Mouse (Mus musculus): Measurements from ENCODE around the gene Il12a. TPM values are rescaled to one million over a fixed set of nuclear protein-coding genes. Genes with fewer than 3 reads are reported as not detected.
A peak's percentile ranks its signal among the peaks of the same experiment; 100 is the strongest.

Il12a gene
- total and polyA plus RNA-seq, 2 experiments from 2014 or later, result 0.68 TPM; not detected in 1

- TF ChIP-seq CTCF (IDR thresholded peaks at IDR 0.05; ENCODE audit: low read depth), result no peak
- no peaks in the 10 kb centered on the region for H3K36me3 ChIP-seq (ENCODE audit: insufficient read depth, low read length)
- no peak overlapping the region for H3K4me2 ChIP-seq (ENCODE audit: low read depth, low read length)
- no peak overlapping the region for H3K4me3 ChIP-seq (ENCODE audit: low read length)
- no peaks in the 10 kb centered on the region for H3K9me3 ChIP-seq (ENCODE audit: low read length)
- H3K27ac ChIP-seq, result no peak overlapping the region
- ATAC-seq, result no peak
- H3K27me3 ChIP-seq (ENCODE audit: insufficient read depth, low read length), result no peaks in the 10 kb centered on the region
- H3K4me1 ChIP-seq (ENCODE audit: insufficient read depth, low read length), result no peaks in the 10 kb centered on the region
- DNase-seq (ENCODE audit: low spot score), result no peak
- WGBS, result 46% methylated on average over 9 of the region's 9 CpGs
- no peak overlapping the region for H3K9ac ChIP-seq (replicated peaks; ENCODE audit: low read length)
Measured at GRCm38 (mm10) chr3:68657589-68658245, 32.7 kb upstream of the Il12a start.

GRCm38 (mm10) chr3:68659996-68660395 lies 30.4 kb upstream of the Il12a start:
- ATAC-seq, result no peak
- no peaks in the 10 kb centered on the region for H3K9me3 ChIP-seq (ENCODE audit: low read length)
- H3K4me1 ChIP-seq (ENCODE audit: insufficient read depth, low read length), result no peaks in the 10 kb centered on the region
- no peaks in the 10 kb centered on the region for H3K27me3 ChIP-seq (ENCODE audit: insufficient read depth, low read length)
- H3K36me3 ChIP-seq (ENCODE audit: insufficient read depth, low read length), result no peaks in the 10 kb centered on the region
- H3K9ac ChIP-seq (replicated peaks; ENCODE audit: low read length), result no peak overlapping the region
- WGBS, result 94% methylated on average over 6 of the region's 6 CpGs
- H3K27ac ChIP-seq, result no peak overlapping the region
- no peak overlapping the region for H3K4me3 ChIP-seq (ENCODE audit: low read length)
- DNase-seq (ENCODE audit: low spot score), result no peak
- no peak overlapping the region for H3K4me2 ChIP-seq (ENCODE audit: low read depth, low read length)
- TF ChIP-seq CTCF (IDR thresholded peaks at IDR 0.05; ENCODE audit: low read depth), result no peak

DNA sequence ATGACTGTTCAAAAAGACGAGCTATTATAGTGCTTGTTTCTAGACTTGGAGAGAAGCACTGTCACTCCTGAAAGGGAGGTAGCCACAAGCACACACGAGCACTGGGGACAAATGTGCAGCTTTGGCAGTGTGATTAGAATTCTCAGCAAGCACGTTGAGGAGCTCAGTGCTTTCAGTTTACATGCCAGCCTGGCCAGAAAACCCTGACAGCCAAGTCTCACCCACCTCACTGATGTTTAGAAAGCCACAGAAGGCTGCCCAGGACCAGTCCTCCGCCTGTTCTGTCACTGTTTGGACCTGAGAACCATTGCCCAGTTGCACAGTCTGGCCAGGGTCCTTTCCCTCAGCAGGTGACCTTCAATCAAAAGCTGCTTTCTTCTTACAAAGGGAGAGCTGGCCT lies 29.9 kb upstream of the Il12a start:
- DNase-seq (ENCODE audit: low spot score) (peak; percentile 45), ATAC-seq (peak; percentile 56; the same call in 1 of the 2 replicates)
- Histone ChIP-seq H3K4me3 (ENCODE audit: low read length) (no peak overlapping the region), H3K4me1 (ENCODE audit: insufficient read depth, low read length) (no peaks in the 10 kb centered on the region), H3K9me3 (ENCODE audit: low read length) (no peaks in the 10 kb centered on the region), H3K27me3 (ENCODE audit: insufficient read depth, low read length) (no peaks in the 10 kb centered on the region), H3K4me2 (ENCODE audit: low read depth, low read length) (no peak overlapping the region), H3K27ac (no peak overlapping the region), H3K9ac (replicated peaks; ENCODE audit: low read length) (no peak overlapping the region), H3K36me3 (ENCODE audit: insufficient read depth, low read length) (no peaks in the 10 kb centered on the region)
- TF ChIP-seq CTCF (IDR thresholded peaks at IDR 0.05; ENCODE audit: low read depth), result no peak
- WGBS, result 46% methylated on average over 4 of the region's 4 CpGs

DNA sequence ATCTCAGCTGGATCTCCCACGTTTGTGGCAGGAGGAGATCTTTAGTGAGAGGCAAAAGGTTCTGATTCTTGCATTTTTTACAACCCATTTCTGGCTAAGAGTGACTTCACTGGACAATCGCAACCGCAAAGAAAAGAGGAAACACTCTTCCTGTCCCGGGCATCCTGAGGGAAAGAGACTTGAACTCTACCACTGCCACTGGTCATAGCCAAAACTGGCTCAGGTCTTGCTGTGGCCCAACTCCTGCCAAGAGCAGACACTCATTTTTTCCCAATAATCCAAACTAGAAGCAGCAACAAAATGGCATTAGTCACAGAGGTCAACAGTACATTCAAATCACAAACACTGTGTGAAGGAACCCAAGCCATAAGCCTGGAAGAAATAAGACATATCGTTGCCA lies 28.1 kb upstream of the Il12a start:
- Histone ChIP-seq H3K4me1 (ENCODE audit: insufficient read depth, low read length) (no peaks in the 10 kb centered on the region), H3K9ac (replicated peaks; ENCODE audit: low read length) (no peak overlapping the region), H3K36me3 (ENCODE audit: insufficient read depth, low read length) (no peaks in the 10 kb centered on the region), H3K4me3 (ENCODE audit: low read length) (no peak overlapping the region), H3K27me3 (ENCODE audit: insufficient read depth, low read length) (no peaks in the 10 kb centered on the region), H3K9me3 (ENCODE audit: low read length) (no peaks in the 10 kb centered on the region), H3K4me2 (ENCODE audit: low read depth, low read length) (no peak overlapping the region), H3K27ac (no peak overlapping the region)
- DNase-seq (ENCODE audit: low spot score) (no peak), ATAC-seq (no peak)
- TF ChIP-seq CTCF (IDR thresholded peaks at IDR 0.05; ENCODE audit: low read depth), result no peak
- 78% methylated on average over 5 of the region's 5 CpGs for WGBS

DNA sequence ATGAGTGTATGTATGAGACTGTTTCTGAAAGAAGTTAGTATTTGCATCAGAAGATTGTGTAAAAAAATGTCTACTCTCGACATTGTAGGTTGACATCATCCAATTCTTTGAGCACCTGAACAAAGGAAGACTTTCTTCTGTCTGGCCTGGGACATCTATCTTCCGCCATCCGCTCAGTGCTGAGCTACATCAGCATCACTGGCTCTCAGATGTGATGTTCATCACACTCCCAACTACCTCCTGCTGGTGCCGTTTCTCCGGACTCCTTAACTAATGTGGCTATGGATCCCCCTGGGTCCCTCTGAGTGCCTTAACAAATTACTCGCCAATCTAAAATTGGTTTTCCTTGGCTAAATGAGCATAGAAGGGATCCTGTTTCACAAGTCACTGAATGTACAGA lies 26.1 kb upstream of the Il12a start:
- no peak for TF ChIP-seq CTCF (IDR thresholded peaks at IDR 0.05; ENCODE audit: low read depth)
- Histone ChIP-seq H3K4me1 (ENCODE audit: insufficient read depth, low read length) (no peaks in the 10 kb centered on the region), H3K9me3 (ENCODE audit: low read length) (no peaks in the 10 kb centered on the region), H3K4me3 (ENCODE audit: low read length) (no peak overlapping the region), H3K27me3 (ENCODE audit: insufficient read depth, low read length) (no peaks in the 10 kb centered on the region), H3K27ac (no peak overlapping the region), H3K9ac (replicated peaks; ENCODE audit: low read length) (no peak overlapping the region), H3K36me3 (ENCODE audit: insufficient read depth, low read length) (no peaks in the 10 kb centered on the region), H3K4me2 (ENCODE audit: low read depth, low read length) (no peak overlapping the region)
- DNase-seq (ENCODE audit: low spot score) (peak; percentile 15), ATAC-seq (no peak)
- WGBS, result 53% methylated on average over 6 of the region's 6 CpGs

DNA sequence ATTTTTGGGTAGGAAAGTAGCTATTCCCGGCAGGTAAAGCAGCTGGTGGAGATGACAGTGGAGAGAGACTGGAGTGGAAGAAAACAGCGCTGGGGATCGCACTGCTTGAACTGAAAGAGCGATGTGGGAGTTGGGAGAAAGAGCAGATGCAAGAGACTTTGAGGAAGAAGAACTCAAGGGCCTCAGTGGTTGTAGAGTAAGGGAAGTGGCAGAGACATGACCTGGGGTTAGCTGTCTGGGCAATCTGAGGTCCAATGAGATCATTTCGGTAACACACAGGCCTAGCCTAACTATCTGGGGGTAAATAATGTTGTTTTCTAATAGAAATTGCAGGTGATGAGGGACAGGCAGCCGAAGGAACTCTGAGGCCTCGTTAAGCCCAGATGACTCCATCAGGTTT lies 24.1 kb upstream of the Il12a start:
- Histone ChIP-seq H3K9me3 (ENCODE audit: low read length) (no peaks in the 10 kb centered on the region), H3K27me3 (ENCODE audit: insufficient read depth, low read length) (no peaks in the 10 kb centered on the region), H3K4me3 (ENCODE audit: low read length) (no peak overlapping the region), H3K36me3 (ENCODE audit: insufficient read depth, low read length) (no peaks in the 10 kb centered on the region), H3K9ac (replicated peaks; ENCODE audit: low read length) (no peak overlapping the region), H3K4me1 (ENCODE audit: insufficient read depth, low read length) (no peaks in the 10 kb centered on the region), H3K27ac (no peak overlapping the region), H3K4me2 (ENCODE audit: low read depth, low read length) (no peak overlapping the region)
- TF ChIP-seq CTCF (IDR thresholded peaks at IDR 0.05; ENCODE audit: low read depth), result no peak
- ATAC-seq (no peak), DNase-seq (ENCODE audit: low spot score) (no peak)
- WGBS, result 91% methylated on average over 7 of the region's 7 CpGs

DNA sequence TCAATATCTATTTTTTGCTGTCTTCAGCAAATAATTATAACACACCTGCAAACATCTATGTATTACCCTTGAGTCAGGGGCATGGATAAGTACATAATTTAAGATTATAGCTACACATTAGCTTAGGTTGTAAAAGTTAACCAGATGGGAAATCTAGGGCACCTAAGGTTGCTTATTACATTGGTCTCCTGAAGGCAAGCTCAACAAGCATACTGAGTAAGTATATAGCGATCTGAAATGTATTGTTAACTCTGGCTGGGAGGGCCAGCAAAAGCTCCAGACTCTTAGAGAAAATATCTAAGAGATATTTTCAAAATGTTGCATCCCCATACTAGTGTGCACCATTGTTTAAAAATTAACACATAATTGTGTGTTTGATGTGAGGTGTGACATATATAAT lies 22.6 kb upstream of the Il12a start:
- no peaks in the 10 kb centered on the region for H3K4me1 ChIP-seq (ENCODE audit: insufficient read depth, low read length)
- 89% methylated on average over 1 of the region's 1 CpGs for WGBS
- no peak for TF ChIP-seq CTCF (IDR thresholded peaks at IDR 0.05; ENCODE audit: low read depth)
- DNase-seq (ENCODE audit: low spot score) (no peak), ATAC-seq (no peak)
- no peak overlapping the region for H3K4me3 ChIP-seq (ENCODE audit: low read length)
- no peaks in the 10 kb centered on the region for H3K27me3 ChIP-seq (ENCODE audit: insufficient read depth, low read length)
- H3K9me3 ChIP-seq (ENCODE audit: low read length), result no peaks in the 10 kb centered on the region
- H3K9ac ChIP-seq (replicated peaks; ENCODE audit: low read length), result no peak overlapping the region
- no peak overlapping the region for H3K27ac ChIP-seq
- H3K36me3 ChIP-seq (ENCODE audit: insufficient read depth, low read length), result no peaks in the 10 kb centered on the region
- H3K4me2 ChIP-seq (ENCODE audit: low read depth, low read length), result no peak overlapping the region

Measured in hindbrain, postnatal 0 days (tissue).